Mouse (Mus musculus): Measurements from ENCODE around the gene Lrrn1.

The Lrrn1 gene

GRCm38 (mm10) chr6:107583759-107584383 is 54.3 kb downstream of the Lrrn1 start:
- DNase-seq: no peak

GRCm38 (mm10) chr6:107605151-107605550 is 75.6 kb downstream of the Lrrn1 start:
- no peak for DNase-seq

- DNase-seq: no peak
Observed at GRCm38 (mm10) chr6:107614288-107614687, 84.7 kb downstream of the Lrrn1 start.
